Mouse (Mus musculus): ENCODE measurements around the gene Kremen2. TPM values are rescaled to one million over a fixed set of nuclear protein-coding genes. Genes with fewer than 3 reads are reported as not detected.

The Kremen2 gene
- polyA plus RNA-seq, 1 experiment from 2014 or later = 0.67 TPM

- no peak overlapping the region for H3K4me3 ChIP-seq (replicated peaks; ENCODE audit: low read length)
- H3K27me3 ChIP-seq (ENCODE audit: control insufficient read depth, insufficient read depth, low read length) = peaks cover 7% of the 10 kb centered on the region; the same call in 1 of the 2 replicates
- no peaks in the 10 kb centered on the region for H3K36me3 ChIP-seq (ENCODE audit: control insufficient read depth, insufficient read depth, low read length)
- 45% methylated on average over 7 of the region's 7 CpGs for WGBS
- no peak overlapping the region for H3K4me2 ChIP-seq (ENCODE audit: low read depth, low read length)
- H3K27ac ChIP-seq (ENCODE audit: low read length) = no peak overlapping the region
- H3K9ac ChIP-seq (ENCODE audit: low read length) = no peak overlapping the region
- ATAC-seq (ENCODE audit: insufficient read depth, low FRiP score) = no peak
- H3K4me1 ChIP-seq (ENCODE audit: control insufficient read depth, insufficient read depth, low read length) = 0 out of 2 replicates have a peak, but pooled peaks cover 3% of the 10 kb centered on the region
- H3K9me3 ChIP-seq (replicated peaks; ENCODE audit: control insufficient read depth, low read length) = no peaks in the 10 kb centered on the region
These were observed 40.9 kb downstream of the Kremen2 start for GRCm38 (mm10) chr17:23704741-23705140.

GRCm38 (mm10) chr17:23703301-23703700, 42.3 kb downstream of the Kremen2 start:
- H3K9me3 ChIP-seq (replicated peaks; ENCODE audit: control insufficient read depth, low read length) = no peaks in the 10 kb centered on the region
- WGBS = 81% methylated on average over 9 of the region's 9 CpGs
- no peak overlapping the region for H3K27ac ChIP-seq (ENCODE audit: low read length)
- no peak for ATAC-seq (ENCODE audit: insufficient read depth, low FRiP score)
- no peak overlapping the region for H3K9ac ChIP-seq (ENCODE audit: low read length)
- no peak overlapping the region for H3K4me3 ChIP-seq (replicated peaks; ENCODE audit: low read length)
- peaks cover 5% of the 10 kb centered on the region; the same call in 1 of the 2 replicates for H3K4me1 ChIP-seq (ENCODE audit: control insufficient read depth, insufficient read depth, low read length)
- H3K36me3 ChIP-seq (ENCODE audit: control insufficient read depth, insufficient read depth, low read length) = no peaks in the 10 kb centered on the region
- peaks cover 10% of the 10 kb centered on the region; the same call in 1 of the 2 replicates for H3K27me3 ChIP-seq (ENCODE audit: control insufficient read depth, insufficient read depth, low read length)
- no peak overlapping the region for H3K4me2 ChIP-seq (ENCODE audit: low read depth, low read length)

GRCm38 (mm10) chr17:23700079-23700478, 45.6 kb downstream of the Kremen2 start:
- peak overlapping the region; percentile 100 for H3K4me2 ChIP-seq (ENCODE audit: low read depth, low read length)
- peaks cover 10% of the 10 kb centered on the region; the same call in 1 of the 2 replicates for H3K27me3 ChIP-seq (ENCODE audit: control insufficient read depth, insufficient read depth, low read length)
- peak; percentile 95 for ATAC-seq (ENCODE audit: insufficient read depth, low FRiP score)
- WGBS = under 1% methylated on average over 28 of the region's 28 CpGs
- H3K9ac ChIP-seq (ENCODE audit: low read length) = peak overlapping the region; percentile 68
- H3K9me3 ChIP-seq (replicated peaks; ENCODE audit: control insufficient read depth, low read length) = no peaks in the 10 kb centered on the region
- H3K36me3 ChIP-seq (ENCODE audit: control insufficient read depth, insufficient read depth, low read length) = no peaks in the 10 kb centered on the region
- H3K27ac ChIP-seq (ENCODE audit: low read length) = no peak overlapping the region
- H3K4me3 ChIP-seq (replicated peaks; ENCODE audit: low read length) = peak overlapping the region; percentile 69
- H3K4me1 ChIP-seq (ENCODE audit: control insufficient read depth, insufficient read depth, low read length) = peaks cover 5% of the 10 kb centered on the region; the same call in 1 of the 2 replicates

- WGBS = under 1% methylated on average over 99 of the region's 101 CpGs
- Histone ChIP-seq H3K4me1 (ENCODE audit: control insufficient read depth, insufficient read depth, low read length) (peaks cover 5% of the 10 kb centered on the region; the same call in 1 of the 2 replicates), H3K9ac (ENCODE audit: low read length) (peak overlapping the region; percentile 68), H3K4me3 (replicated peaks; ENCODE audit: low read length) (peak overlapping the region; percentile 69), H3K9me3 (replicated peaks; ENCODE audit: control insufficient read depth, low read length) (no peaks in the 10 kb centered on the region), H3K27me3 (ENCODE audit: control insufficient read depth, insufficient read depth, low read length) (peaks cover 10% of the 10 kb centered on the region; the same call in 1 of the 2 replicates), H3K36me3 (ENCODE audit: control insufficient read depth, insufficient read depth, low read length) (no peaks in the 10 kb centered on the region), H3K27ac (ENCODE audit: low read length) (no peak overlapping the region), H3K4me2 (ENCODE audit: low read depth, low read length) (peak overlapping the region; percentile 100)
- ATAC-seq (ENCODE audit: insufficient read depth, low FRiP score) = peak; percentile 45; the same call in 1 of the 2 replicates
These were observed 46.2 kb downstream of the Kremen2 start for GRCm38 (mm10) chr17:23699131-23700077.

- 23% methylated on average over 3 of the region's 3 CpGs for WGBS
- Histone ChIP-seq H3K4me2 (ENCODE audit: low read depth, low read length) (no peak overlapping the region), H3K36me3 (ENCODE audit: control insufficient read depth, insufficient read depth, low read length) (no peaks in the 10 kb centered on the region), H3K9me3 (replicated peaks; ENCODE audit: control insufficient read depth, low read length) (no peaks in the 10 kb centered on the region), H3K27me3 (ENCODE audit: control insufficient read depth, insufficient read depth, low read length) (peaks cover 5% of the 10 kb centered on the region; the same call in 1 of the 2 replicates), H3K4me1 (ENCODE audit: control insufficient read depth, insufficient read depth, low read length) (peaks cover 5% of the 10 kb centered on the region; the same call in 1 of the 2 replicates), H3K9ac (ENCODE audit: low read length) (no peak overlapping the region), H3K4me3 (replicated peaks; ENCODE audit: low read length) (no peak overlapping the region), H3K27ac (ENCODE audit: low read length) (no peak overlapping the region)
- no peak for ATAC-seq (ENCODE audit: insufficient read depth, low FRiP score)
These were observed 49.8 kb downstream of the Kremen2 start for GRCm38 (mm10) chr17:23695801-23696200.

- 73% methylated on average over 1 of the region's 1 CpGs for WGBS
- Histone ChIP-seq H3K9ac (ENCODE audit: low read length) (no peak overlapping the region), H3K27me3 (ENCODE audit: control insufficient read depth, insufficient read depth, low read length) (0 out of 2 replicates have a peak, but pooled peaks cover 2% of the 10 kb centered on the region), H3K4me3 (replicated peaks; ENCODE audit: low read length) (no peak overlapping the region), H3K36me3 (ENCODE audit: control insufficient read depth, insufficient read depth, low read length) (no peaks in the 10 kb centered on the region), H3K27ac (ENCODE audit: low read length) (no peak overlapping the region), H3K4me1 (ENCODE audit: control insufficient read depth, insufficient read depth, low read length) (peaks cover 3% of the 10 kb centered on the region; the same call in 1 of the 2 replicates), H3K4me2 (ENCODE audit: low read depth, low read length) (no peak overlapping the region), H3K9me3 (replicated peaks; ENCODE audit: control insufficient read depth, low read length) (no peaks in the 10 kb centered on the region)
- ATAC-seq (ENCODE audit: insufficient read depth, low FRiP score) = no peak
These were observed 51.1 kb downstream of the Kremen2 start for GRCm38 (mm10) chr17:23694491-23694890.

Other genes starting within 250 kb of the Kremen2 start
- 15.1 and 17.2 TPM in 2 replicates for gene Zfp213, start 181.6 kb downstream of the Kremen2 start, polyA plus RNA-seq (2015; fragmentation: Nextera tagmentation; extraction: Ambion mirVana)
- 11.5 and 11.8 TPM in 2 replicates for gene Zfp13, start 146.3 kb downstream of the Kremen2 start, polyA plus RNA-seq (2015; fragmentation: Nextera tagmentation; extraction: Ambion mirVana)
- 0.15 TPM in 1 of 2 replicates, not detected in the other for gene Zscan10, start 145.0 kb downstream of the Kremen2 start, polyA plus RNA-seq (2015; fragmentation: Nextera tagmentation; extraction: Ambion mirVana)
- 0.74 and 0.79 TPM in 2 replicates for gene Mmp25, start 100.6 kb downstream of the Kremen2 start, polyA plus RNA-seq (2015; fragmentation: Nextera tagmentation; extraction: Ambion mirVana)
- 19.6 and 26.1 TPM in 2 replicates for gene Bicdl2, start 85.3 kb downstream of the Kremen2 start, polyA plus RNA-seq (2015; fragmentation: Nextera tagmentation; extraction: Ambion mirVana)
- 93.1 and 112 TPM in 2 replicates for gene Hcfc1r1, start 72.2 kb downstream of the Kremen2 start, polyA plus RNA-seq (2015; fragmentation: Nextera tagmentation; extraction: Ambion mirVana)
- 37.0 and 38.5 TPM in 2 replicates for gene Thoc6, start 72.0 kb downstream of the Kremen2 start, polyA plus RNA-seq (2015; fragmentation: Nextera tagmentation; extraction: Ambion mirVana)
- gene Tnfrsf12a, start 68.4 kb downstream of the Kremen2 start, polyA plus RNA-seq (2015; fragmentation: Nextera tagmentation; extraction: Ambion mirVana) = 24.1 and 26.6 TPM in 2 replicates
- gene Cldn6, start 66.6 kb downstream of the Kremen2 start, polyA plus RNA-seq (2015; fragmentation: Nextera tagmentation; extraction: Ambion mirVana) = 69.6 and 70.6 TPM in 2 replicates
- gene Cldn9, start 61.8 kb downstream of the Kremen2 start, polyA plus RNA-seq (2015; fragmentation: Nextera tagmentation; extraction: Ambion mirVana) = 1.3 and 2.2 TPM in 2 replicates
- gene 1520401A03Rik, start 23.1 kb downstream of the Kremen2 start, polyA plus RNA-seq (2015; fragmentation: Nextera tagmentation; extraction: Ambion mirVana) = 0.23 TPM in 1 of 2 replicates, not detected in the other
- gene Pkmyt1, start 19.5 kb downstream of the Kremen2 start, polyA plus RNA-seq (2015; fragmentation: Nextera tagmentation; extraction: Ambion mirVana) = 40.9 and 43.3 TPM in 2 replicates
- 25.4 and 28.4 TPM in 2 replicates for gene Paqr4, start 5.0 kb downstream of the Kremen2 start, polyA plus RNA-seq (2015; fragmentation: Nextera tagmentation; extraction: Ambion mirVana)
- 43.3 and 47.0 TPM in 2 replicates for gene Flywch1, start 25.8 kb upstream of the Kremen2 start, polyA plus RNA-seq (2015; fragmentation: Nextera tagmentation; extraction: Ambion mirVana)
- 19.4 and 19.8 TPM in 2 replicates for gene Flywch2, start 40.2 kb upstream of the Kremen2 start, polyA plus RNA-seq (2015; fragmentation: Nextera tagmentation; extraction: Ambion mirVana)
- 334 and 350 TPM in 2 replicates for gene Srrm2, start 44.7 kb upstream of the Kremen2 start, polyA plus RNA-seq (2015; fragmentation: Nextera tagmentation; extraction: Ambion mirVana)
- gene Elob, start 83.3 kb upstream of the Kremen2 start, polyA plus RNA-seq (2015; fragmentation: Nextera tagmentation; extraction: Ambion mirVana) = 906 and 920 TPM in 2 replicates
- 0.21 TPM in 1 of 2 replicates, not detected in the other for gene Prss33, start 90.2 kb upstream of the Kremen2 start, polyA plus RNA-seq (2015; fragmentation: Nextera tagmentation; extraction: Ambion mirVana)
- 7.8 and 10.4 TPM in 2 replicates for gene Prss32, start 98.0 kb upstream of the Kremen2 start, polyA plus RNA-seq (2015; fragmentation: Nextera tagmentation; extraction: Ambion mirVana)
- gene Prss41, start 98.3 kb upstream of the Kremen2 start, polyA plus RNA-seq (2015; fragmentation: Nextera tagmentation; extraction: Ambion mirVana) = 2.6 and 3.3 TPM in 2 replicates
- not detected in 2 replicates for gene Prss21, start 122.2 kb upstream of the Kremen2 start, polyA plus RNA-seq (2015; fragmentation: Nextera tagmentation; extraction: Ambion mirVana)
- gene Dcpp1, start 135.0 kb upstream of the Kremen2 start, polyA plus RNA-seq (2015; fragmentation: Nextera tagmentation; extraction: Ambion mirVana) = not detected in 2 replicates
- gene Dcpp2, start 135.0 kb upstream of the Kremen2 start, polyA plus RNA-seq (2015; fragmentation: Nextera tagmentation; extraction: Ambion mirVana) = not detected in 2 replicates
- not detected in 2 replicates for gene Dcpp3, start 171.6 kb upstream of the Kremen2 start, polyA plus RNA-seq (2015; fragmentation: Nextera tagmentation; extraction: Ambion mirVana)
- gene Sbp, start 195.8 kb upstream of the Kremen2 start, polyA plus RNA-seq (2015; fragmentation: Nextera tagmentation; extraction: Ambion mirVana) = not detected in 2 replicates
- gene Sbpl, start 209.4 kb upstream of the Kremen2 start, polyA plus RNA-seq (2015; fragmentation: Nextera tagmentation; extraction: Ambion mirVana) = not detected in 2 replicates
- 0.18 and 0.21 TPM in 2 replicates for gene Prss30, start 234.7 kb upstream of the Kremen2 start, polyA plus RNA-seq (2015; fragmentation: Nextera tagmentation; extraction: Ambion mirVana)

Measured in stomach, embryonic 16.5 days (tissue).